Mouse (Mus musculus) adrenal gland, postnatal 10 days (tissue): ENCODE measurements around the gene Bmx. TPM values are rescaled to one million over a fixed set of nuclear protein-coding genes. Genes with fewer than 3 reads are reported as not detected.
A peak's percentile ranks its signal among the peaks of the same experiment; 100 is the strongest.

ENCODE experiments used
- DNase-seq: peaks from one replicate; pipeline ENCODE4 v3.0.0; 2021; ENCODE audit warnings: mixed read lengths
- long read RNA-seq, 2 experiments: library from polyadenylated mRNA; stranded (forward); transcript quantifications; one replicate each; pipeline ENCODE4 v2.0.0; 2021
- total RNA-seq, 2 experiments: library from RNA; stranded (reverse); gene quantifications; 2 replicates each; pipeline ENCODE4 v1.2.3; 2021

The Bmx gene
- total RNA-seq = 1 to 10 TPM; 1.1 to 1.4 TPM
- long read RNA-seq, experiment 1, partial matches to known transcripts = 0 of 4 reads
- long read RNA-seq, experiment 1, other reads (novel, unspliced or antisense) = 1 of 4 reads
- long read RNA-seq, experiment 2 = 0 reads

- no peak for DNase-seq
These were observed at the start of gene Bmx for GRCm38 (mm10) chrX:164258057-164258456. TSS of gene Bmx (minus strand) at chrX:164258193.

GRCm38 (mm10) chrX:164306250-164306649, 48.3 kb upstream of the Bmx start:
- peak; percentile 10 for DNase-seq

GRCm38 (mm10) chrX:164291147-164291546, 33.2 kb upstream of the Bmx start:
- DNase-seq = peak; percentile 20

GRCm38 (mm10) chrX:164287077-164287476, 29.1 kb upstream of the Bmx start:
- peak; percentile 34 for DNase-seq

- no peak for DNase-seq
These were observed 25.8 kb upstream of the Bmx start for GRCm38 (mm10) chrX:164283808-164284207.

GRCm38 (mm10) chrX:164280918-164281647, 23.1 kb upstream of the Bmx start:
- no peak for DNase-seq

DNA sequence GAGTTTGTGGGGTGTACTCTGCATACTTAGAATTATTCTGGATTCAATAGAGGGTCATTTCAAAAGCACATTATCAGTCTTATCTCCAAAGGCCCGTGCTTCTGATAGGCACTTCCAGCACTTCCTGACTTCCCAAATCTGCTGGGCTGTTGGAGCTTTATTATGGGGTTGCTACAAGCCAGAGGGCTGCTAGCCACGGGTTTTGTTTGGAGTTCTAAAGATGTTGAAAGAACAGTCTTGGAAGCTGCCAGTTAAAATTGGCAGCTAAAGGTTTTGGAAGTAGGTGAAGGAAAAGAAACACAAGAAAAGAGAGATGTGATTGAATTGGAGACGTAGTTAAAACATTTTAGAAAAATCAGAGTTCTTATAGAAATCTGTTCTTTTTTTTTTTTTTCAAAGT, 17.5 kb upstream of the Bmx start:
- peak; percentile 2 for DNase-seq

- DNase-seq = no peak
These were observed 12.6 kb upstream of the Bmx start for GRCm38 (mm10) chrX:164270603-164271002.

GRCm38 (mm10) chrX:164269285-164269761, 11.3 kb upstream of the Bmx start, which contains the start of gene Pir:
TSS of gene Pir (plus strand) at chrX:164269371.
- DNase-seq = peak; percentile 48

DNA sequence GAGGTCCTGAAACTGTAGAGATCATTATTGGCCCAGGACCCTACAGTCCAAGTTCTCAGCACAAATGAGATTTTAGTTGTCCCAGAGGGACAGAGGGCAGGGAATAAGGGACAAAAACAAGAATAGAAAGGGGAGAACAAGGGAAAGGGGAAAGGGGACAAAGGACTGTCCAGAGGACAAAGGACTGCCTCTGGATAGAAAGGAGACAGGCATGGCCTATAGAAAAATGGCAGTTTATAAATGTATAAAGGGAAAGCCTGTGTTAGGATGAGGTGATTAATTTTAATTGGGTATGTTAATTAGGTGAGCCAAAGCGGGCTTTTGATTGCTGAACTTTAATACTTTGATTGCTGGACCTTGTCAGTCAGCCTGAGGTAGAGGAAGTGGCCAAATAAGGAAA, 6.9 kb upstream of the Bmx start:
- DNase-seq = no peak

DNA sequence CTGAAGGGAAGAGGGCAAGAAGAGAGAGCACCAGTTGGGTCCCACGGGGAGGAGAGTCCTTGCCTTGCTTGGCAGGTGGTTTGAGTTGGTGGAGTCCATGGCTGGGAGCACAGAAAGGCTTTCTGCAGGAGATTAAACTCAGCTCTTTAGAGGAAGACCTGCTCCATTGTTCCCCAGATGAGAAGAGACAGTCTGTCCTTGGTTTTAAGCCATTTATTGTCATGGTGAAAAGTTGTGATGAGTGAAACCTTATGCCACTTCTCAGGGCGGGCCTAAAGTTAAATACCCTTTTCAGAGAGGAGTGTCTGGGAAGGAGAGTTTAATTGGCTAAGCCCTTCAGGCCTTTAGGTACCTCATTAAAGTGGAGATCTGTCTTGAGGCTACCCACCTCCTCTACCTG, 4.3 kb upstream of the Bmx start:
- DNase-seq = no peak

GRCm38 (mm10) chrX:164258662-164259061, 669 bp upstream of the Bmx start:
- no peak for DNase-seq

- DNase-seq = no peak
These were observed 1.5 kb downstream of the Bmx start for GRCm38 (mm10) chrX:164256527-164256926.

DNA sequence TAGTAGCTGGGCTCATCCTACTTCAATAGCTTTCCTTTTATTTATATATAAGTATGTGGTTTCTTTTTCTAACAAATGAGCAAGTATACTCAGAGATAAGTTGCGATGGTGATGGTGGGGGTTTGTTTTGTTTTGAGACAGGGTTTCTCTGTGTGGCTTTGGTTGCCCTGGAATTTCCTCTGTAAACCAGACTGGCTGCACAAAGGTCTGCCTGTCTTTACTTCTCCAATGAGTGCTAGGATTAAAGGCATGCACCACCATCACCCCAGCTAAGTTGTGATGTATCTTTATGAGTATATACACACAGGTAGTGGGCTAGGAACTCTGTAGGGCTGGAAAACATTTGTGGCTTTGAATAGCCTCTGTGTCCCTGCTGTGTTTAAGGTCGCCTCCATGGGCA, 11.3 kb downstream of the Bmx start:
- DNase-seq = no peak

DNA sequence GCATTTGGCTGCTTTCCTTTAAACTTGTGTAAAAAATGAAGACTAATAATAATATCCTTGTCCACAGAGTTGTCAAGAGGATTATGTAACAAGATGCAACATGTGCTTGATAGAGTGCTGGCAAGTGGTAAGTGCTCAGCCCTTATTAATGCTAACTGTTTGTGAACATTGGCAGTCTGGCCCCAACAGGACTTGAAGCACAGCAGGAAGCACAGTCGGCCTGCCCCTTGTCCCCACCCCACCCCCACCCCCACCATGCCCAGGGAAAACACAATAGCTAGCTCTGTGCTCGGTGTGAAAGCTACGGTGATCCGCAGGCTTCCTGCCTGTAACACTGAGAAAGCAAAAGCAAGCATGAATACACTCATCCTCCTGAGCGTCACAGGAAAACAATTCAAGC, 12.3 kb downstream of the Bmx start:
- DNase-seq = no peak

DNA sequence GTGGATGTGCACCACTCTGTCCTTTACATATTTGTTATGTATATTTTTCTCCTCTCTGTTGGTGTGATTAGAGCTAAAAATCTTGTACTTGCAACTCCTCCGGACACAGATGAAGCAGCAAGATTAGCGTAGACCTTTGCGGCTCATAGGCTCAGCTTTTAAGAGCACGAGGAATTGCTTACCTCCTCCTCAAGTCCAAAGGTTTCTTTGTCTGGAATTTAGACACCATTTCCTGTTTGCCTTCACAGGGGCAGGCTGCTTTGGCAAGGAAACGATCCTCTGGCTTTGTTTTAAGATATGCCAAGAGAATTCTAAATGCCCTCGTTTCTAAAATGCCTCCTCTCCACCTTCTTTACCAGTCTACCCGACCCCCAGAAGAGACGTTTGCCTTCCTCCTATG, 24.6 kb downstream of the Bmx start:
- no peak for DNase-seq

DNA sequence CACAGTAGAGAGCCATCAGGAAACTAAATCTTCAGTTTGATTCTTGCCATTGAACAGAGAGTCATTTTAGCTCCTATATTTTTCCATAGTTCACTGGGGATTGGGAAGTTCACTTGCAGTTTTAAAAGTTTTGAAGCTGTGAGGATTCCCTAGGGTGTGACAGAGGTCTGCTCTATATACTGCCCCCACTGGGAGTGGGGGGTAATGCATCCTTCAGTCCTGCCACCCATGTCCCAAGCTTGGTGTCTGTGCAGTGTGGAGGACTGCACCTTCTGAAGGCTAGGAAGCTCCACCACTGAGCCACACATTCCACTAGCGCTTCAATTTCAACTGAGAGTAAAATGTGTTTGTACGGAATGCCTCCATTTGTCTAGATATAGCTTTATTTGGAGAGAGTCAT, 36.0 kb downstream of the Bmx start:
- peak; percentile 23 for DNase-seq

GRCm38 (mm10) chrX:164200547-164200946, 57.4 kb downstream of the Bmx start:
- no peak for DNase-seq

DNA sequence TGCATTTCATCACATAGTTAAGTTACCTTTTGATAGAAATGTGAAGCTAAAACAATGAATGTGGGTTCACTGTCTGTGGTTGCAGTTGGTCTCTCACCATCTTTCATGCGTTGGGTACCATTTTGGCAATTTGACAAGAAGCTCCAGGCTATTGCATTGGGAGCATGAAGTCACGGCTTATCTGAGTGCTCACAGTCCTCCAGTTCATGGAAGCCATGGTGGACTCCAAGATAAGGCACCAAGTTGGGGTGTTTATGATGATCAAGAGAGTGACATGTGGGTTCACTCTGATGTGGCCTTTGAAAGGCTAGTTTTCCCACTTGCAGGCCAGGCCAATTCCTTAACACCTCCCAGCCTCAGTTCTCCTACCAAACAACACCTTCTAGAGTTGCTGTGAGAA, 60.3 kb downstream of the Bmx start:
- no peak for DNase-seq

DNA sequence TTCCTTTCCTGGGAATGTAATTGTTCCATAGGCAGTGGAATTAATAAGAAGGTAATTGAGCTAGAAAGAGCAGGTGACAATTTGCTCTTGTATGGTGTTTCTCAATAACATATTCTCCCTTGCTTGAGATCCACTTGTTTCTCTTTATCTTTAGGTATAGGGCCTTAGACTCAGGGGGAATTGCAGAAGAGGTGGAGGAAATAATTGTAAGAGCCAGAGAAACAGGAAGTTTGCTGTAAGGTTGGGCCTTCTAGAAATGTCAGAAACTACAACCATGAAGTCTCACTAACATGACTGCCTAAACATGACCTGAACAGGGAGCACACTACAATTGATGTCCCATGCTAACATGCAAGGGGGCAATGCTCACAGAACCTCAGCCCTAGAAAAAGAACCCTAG, 68.1 kb downstream of the Bmx start:
- no peak for DNase-seq

DNA sequence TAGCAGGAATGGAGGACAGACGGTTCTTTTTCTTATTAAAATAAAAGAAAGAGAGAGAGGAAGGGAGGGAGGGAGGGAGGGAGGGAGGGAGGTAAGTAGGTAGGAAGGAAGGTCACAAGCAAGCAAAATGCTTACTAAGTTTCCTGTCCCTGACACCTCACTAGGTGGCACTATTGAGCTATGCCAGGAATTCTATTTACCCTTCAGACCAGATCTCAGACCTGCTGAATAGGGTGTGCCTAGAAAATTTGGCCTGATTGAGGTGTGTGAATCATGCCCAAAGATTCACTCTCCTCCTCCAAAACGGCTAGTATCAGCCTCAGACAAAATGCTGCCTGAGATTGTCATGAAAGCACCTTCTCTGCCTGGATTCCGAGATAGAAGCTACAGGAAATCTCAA, 74.1 kb downstream of the Bmx start:
- DNase-seq = peak; percentile 49

GRCm38 (mm10) chrX:164179746-164180145, 78.2 kb downstream of the Bmx start:
- DNase-seq = peak; percentile 62

DNA sequence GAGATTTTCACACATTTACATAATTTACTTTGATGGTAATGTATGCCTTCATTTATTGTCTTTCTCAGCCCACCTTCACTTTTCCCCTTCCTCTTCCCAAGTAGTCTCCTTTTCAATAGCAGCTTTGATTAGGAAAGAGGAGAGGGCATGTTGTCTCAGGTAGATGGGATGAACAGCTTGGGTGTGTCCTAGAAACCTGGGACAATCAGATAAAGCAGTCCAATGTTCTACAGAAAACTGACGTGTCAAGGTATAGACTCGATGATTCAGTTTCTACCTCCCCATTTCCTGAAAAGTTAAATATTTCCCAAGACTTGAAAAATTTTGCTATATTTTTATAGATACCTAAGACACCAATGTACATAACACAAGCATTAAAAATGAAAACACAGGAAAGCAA, 79.1 kb downstream of the Bmx start:
- DNase-seq = no peak

DNA sequence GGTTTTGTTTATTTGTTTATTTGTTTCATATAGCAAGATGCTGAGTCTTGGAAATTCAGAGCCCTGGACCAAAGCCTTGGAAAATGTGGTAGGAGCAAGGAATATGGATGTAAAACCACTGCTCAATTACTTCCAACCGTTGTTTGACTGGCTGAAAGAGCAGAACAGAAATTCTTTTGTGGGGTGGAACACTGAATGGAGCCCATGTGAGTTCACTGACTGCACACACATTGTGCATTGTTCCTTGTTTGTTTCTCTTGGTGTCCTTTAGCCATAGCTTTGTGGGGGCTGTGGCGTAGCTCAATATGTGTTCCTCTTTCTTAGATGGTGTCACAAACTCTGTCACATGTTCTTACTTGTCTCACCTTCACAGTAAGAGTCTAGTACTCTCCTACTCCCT, 82.2 kb downstream of the Bmx start:
- DNase-seq = no peak
